Mouse (Mus musculus): ENCODE data around the gene Slc7a7. TPM values are rescaled to one million over a fixed set of nuclear protein-coding genes. Genes with fewer than 3 reads are reported as not detected.
A peak's percentile ranks its signal among the peaks of the same experiment; 100 is the strongest.

Slc7a7 gene
- polyA plus RNA-seq, 2 experiments: 4.9 to 7.8 TPM

- 41% methylated on average over 2 of the region's 2 CpGs for WGBS (ENCODE audit: insufficient replicate concordance)
- no peaks in the 10 kb centered on the region for H3K9me3 ChIP-seq (ENCODE audit: control insufficient read depth, low read length)
- H3K36me3 ChIP-seq (replicated peaks; ENCODE audit: control insufficient read depth, insufficient read depth, low read depth): no peaks in the 10 kb centered on the region
- H3K4me2 ChIP-seq (ENCODE audit: low read depth): no peak overlapping the region
- no peak overlapping the region for H3K4me3 ChIP-seq (ENCODE audit: insufficient read depth in 1 of 2, low read depth in 2 of 2, low read length in 2 of 2)
- H3K4me1 ChIP-seq (replicated peaks; ENCODE audit: control insufficient read depth in 2 of 2, insufficient read depth in 2 of 2, low read length in 1 of 2): peaks cover 0 to 23% of the 10 kb centered on the region in 2 experiments
- DNase-seq (ENCODE audit: low read depth in 3 of 3, low spot score in 3 of 3): no peak
- no peak overlapping the region for H3K27ac ChIP-seq
- TF ChIP-seq CTCF (IDR thresholded peaks at IDR 0.05; ENCODE audit: low read depth): peak; percentile 86
- no peak for TF ChIP-seq EP300 (IDR thresholded peaks at IDR 0.05; ENCODE audit: low read depth)
- H3K9ac ChIP-seq (replicated peaks): no peak overlapping the region
- ATAC-seq (ENCODE audit: insufficient read depth): no peak
- H3K27me3 ChIP-seq (ENCODE audit: control insufficient read depth, insufficient read depth, low read length): no peaks in the 10 kb centered on the region
These were observed 4.9 kb downstream of the Slc7a7 start for GRCm38 (mm10) chr14:54412629-54413170.

GRCm38 (mm10) chr14:54412000-54412576 is 5.5 kb downstream of the Slc7a7 start:
- H3K4me2 ChIP-seq (ENCODE audit: low read depth): no peak overlapping the region
- ATAC-seq (ENCODE audit: insufficient read depth): no peak
- 56% methylated on average over 9 of the region's 9 CpGs for WGBS (ENCODE audit: insufficient replicate concordance)

GRCm38 (mm10) chr14:54409980-54410810 is 7.4 kb downstream of the Slc7a7 start:
- TF ChIP-seq EP300 (IDR thresholded peaks at IDR 0.05; ENCODE audit: low read depth) (no peak), CTCF (IDR thresholded peaks at IDR 0.05; ENCODE audit: low read depth) (no peak)
- DNase-seq (ENCODE audit: low read depth in 3 of 3, low spot score in 3 of 3): no peak
- no peaks in the 10 kb centered on the region for H3K27me3 ChIP-seq (ENCODE audit: control insufficient read depth, insufficient read depth, low read length)
- 20% methylated on average over 17 of the region's 17 CpGs for WGBS (ENCODE audit: insufficient replicate concordance)
- H3K4me3 ChIP-seq (ENCODE audit: insufficient read depth in 1 of 2, low read depth in 2 of 2, low read length in 2 of 2): no peak overlapping the region
- peak; percentile 48; the same call in 1 of the 2 replicates for ATAC-seq (ENCODE audit: insufficient read depth)
- no peaks in the 10 kb centered on the region for H3K36me3 ChIP-seq (replicated peaks; ENCODE audit: control insufficient read depth, insufficient read depth, low read depth)
- H3K9ac ChIP-seq (replicated peaks): no peak overlapping the region
- peaks cover 0 to 13% of the 10 kb centered on the region in 2 experiments; a peak in 3 of 4 replicates for H3K4me1 ChIP-seq (replicated peaks; ENCODE audit: control insufficient read depth in 2 of 2, insufficient read depth in 2 of 2, low read length in 1 of 2)
- H3K4me2 ChIP-seq (ENCODE audit: low read depth): peak overlapping the region; percentile 16
- no peak overlapping the region for H3K27ac ChIP-seq
- no peaks in the 10 kb centered on the region for H3K9me3 ChIP-seq (ENCODE audit: control insufficient read depth, low read length)

More at GRCm38 (mm10) chr14:54412000-54412576, 5.5 kb downstream of the Slc7a7 start:
- no peak for TF ChIP-seq CTCF (IDR thresholded peaks at IDR 0.05; ENCODE audit: low read depth)
- TF ChIP-seq EP300 (IDR thresholded peaks at IDR 0.05; ENCODE audit: low read depth): no peak
- Histone ChIP-seq H3K4me1 (replicated peaks; ENCODE audit: control insufficient read depth in 2 of 2, insufficient read depth in 2 of 2, low read length in 1 of 2) (peaks cover 0 to 18% of the 10 kb centered on the region in 2 experiments), H3K27ac (no peak overlapping the region), H3K9me3 (ENCODE audit: control insufficient read depth, low read length) (no peaks in the 10 kb centered on the region), H3K9ac (replicated peaks) (no peak overlapping the region), H3K27me3 (ENCODE audit: control insufficient read depth, insufficient read depth, low read length) (no peaks in the 10 kb centered on the region), H3K4me3 (ENCODE audit: insufficient read depth in 1 of 2, low read depth in 2 of 2, low read length in 2 of 2) (no peak overlapping the region), H3K36me3 (replicated peaks; ENCODE audit: control insufficient read depth, insufficient read depth, low read depth) (no peaks in the 10 kb centered on the region)
- DNase-seq (ENCODE audit: low read depth in 3 of 3, low spot score in 3 of 3): no peak

- Histone ChIP-seq H3K36me3 (replicated peaks; ENCODE audit: control insufficient read depth, insufficient read depth, low read depth) (no peaks in the 10 kb centered on the region), H3K4me1 (replicated peaks; ENCODE audit: control insufficient read depth in 2 of 2, insufficient read depth in 2 of 2, low read length in 1 of 2) (peaks cover 0 to 15% of the 10 kb centered on the region in 2 experiments; a peak in 3 of 4 replicates), H3K27ac (no peak overlapping the region), H3K4me3 (ENCODE audit: insufficient read depth in 1 of 2, low read depth in 2 of 2, low read length in 2 of 2) (no peak overlapping the region), H3K9me3 (ENCODE audit: control insufficient read depth, low read length) (no peaks in the 10 kb centered on the region), H3K4me2 (ENCODE audit: low read depth) (peak overlapping the region; percentile 8), H3K27me3 (ENCODE audit: control insufficient read depth, insufficient read depth, low read length) (no peaks in the 10 kb centered on the region), H3K9ac (replicated peaks) (no peak overlapping the region)
- DNase-seq (ENCODE audit: low read depth in 3 of 3, low spot score in 3 of 3) (no peak), ATAC-seq (ENCODE audit: insufficient read depth) (no peak)
- 45% methylated on average over 7 of the region's 7 CpGs for WGBS (ENCODE audit: insufficient replicate concordance)
- TF ChIP-seq CTCF (IDR thresholded peaks at IDR 0.05; ENCODE audit: low read depth) (no peak), EP300 (IDR thresholded peaks at IDR 0.05; ENCODE audit: low read depth) (no peak)
These were observed 8.4 kb downstream of the Slc7a7 start for GRCm38 (mm10) chr14:54409057-54409645.

Data from liver, embryonic 14.5 days (tissue).